Mouse (Mus musculus): Measurements from ENCODE around the gene Slc37a1.

Gene Slc37a1

GRCm38 (mm10) chr17:31355792-31356502, 69.4 kb downstream of the Slc37a1 start:
- no peak for DNase-seq

GRCm38 (mm10) chr17:31360582-31360981, 74.0 kb downstream of the Slc37a1 start:
- no peak for DNase-seq

GRCm38 (mm10) chr17:31365586-31366166, 79.1 kb downstream of the Slc37a1 start:
- no peak for DNase-seq

DNA sequence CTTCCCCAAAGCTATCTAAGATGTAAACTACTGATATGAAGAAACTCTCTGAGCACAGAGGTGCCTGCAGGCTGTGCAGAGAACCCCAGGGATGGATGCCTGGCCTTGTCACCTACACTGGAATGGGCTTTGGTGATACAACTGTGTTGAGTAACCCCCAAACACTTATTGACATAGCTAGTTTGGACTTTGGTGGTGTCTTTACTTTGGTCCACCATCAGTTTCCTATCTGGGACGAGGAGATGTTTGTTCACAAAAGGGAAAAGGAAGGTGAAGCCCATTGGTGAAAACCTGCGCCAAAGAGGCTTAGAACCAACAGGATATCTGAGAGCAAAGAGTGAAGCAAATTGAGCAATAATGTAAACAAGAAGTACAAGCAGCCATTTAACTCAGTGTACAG, 83.6 kb downstream of the Slc37a1 start:
- DNase-seq: no peak

DNA sequence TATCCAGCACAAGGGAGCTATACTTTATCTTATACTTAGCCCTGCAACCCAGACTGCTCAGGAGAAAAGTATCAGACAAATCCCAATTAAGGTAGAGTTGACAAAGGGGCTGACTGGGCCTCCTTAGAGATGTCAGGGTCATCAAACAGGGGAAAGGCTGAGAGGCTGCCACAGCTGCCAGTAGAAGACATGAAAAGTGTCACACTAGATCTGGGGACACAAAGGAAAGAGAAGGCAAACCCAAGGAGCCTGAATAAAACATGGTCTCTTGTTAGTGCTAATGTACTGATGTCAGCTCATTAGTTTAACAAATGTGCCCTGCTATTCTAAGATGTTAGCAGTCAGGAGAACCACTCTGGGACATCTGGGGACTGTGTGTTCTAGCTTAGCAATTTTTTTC, 84.3 kb downstream of the Slc37a1 start:
- DNase-seq: no peak

- DNase-seq: peak in 1 of 2 experiments; percentile 43
Observed at GRCm38 (mm10) chr17:31377961-31378360, 91.4 kb downstream of the Slc37a1 start.

DNA sequence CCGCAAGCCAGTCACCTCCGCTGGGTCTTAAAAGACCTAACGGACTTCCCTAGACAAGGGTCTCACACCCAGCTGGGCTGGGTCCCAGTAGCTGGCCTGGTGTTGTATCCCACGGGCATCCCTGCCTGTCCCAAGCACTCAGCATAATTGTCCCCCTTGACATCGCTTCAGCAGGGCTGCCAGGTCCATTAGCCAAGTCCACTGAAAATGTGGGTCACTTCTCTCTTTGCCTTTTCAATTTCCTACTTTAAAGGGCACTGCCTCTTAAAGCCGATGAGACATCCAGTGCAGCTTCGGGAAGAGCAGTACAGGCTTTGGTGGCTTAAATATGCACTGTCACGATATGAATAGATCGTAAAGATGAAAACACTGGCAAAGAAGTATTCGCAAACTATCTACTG, 91.8 kb downstream of the Slc37a1 start:
- no peak for DNase-seq

DNA sequence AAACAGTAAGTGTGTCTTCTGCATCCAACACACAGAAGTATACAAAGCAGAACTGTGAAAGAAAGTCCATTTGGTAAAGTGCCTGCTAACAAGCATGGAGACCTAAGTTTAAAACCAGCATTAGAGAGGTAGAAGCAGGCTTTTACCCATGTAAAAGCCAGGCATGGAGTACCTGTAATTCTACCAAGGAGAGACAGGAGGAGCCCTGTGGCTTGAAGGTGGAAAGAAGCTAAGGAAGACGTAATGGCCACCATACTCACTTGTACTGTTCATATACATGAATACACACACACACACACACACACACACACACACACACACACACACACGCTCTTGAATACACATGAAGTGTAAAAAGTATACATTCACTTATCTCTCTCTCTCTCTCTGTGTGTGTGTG, 92.5 kb downstream of the Slc37a1 start:
- no peak for DNase-seq

- no peak for DNase-seq
Observed at GRCm38 (mm10) chr17:31379863-31380262, 93.3 kb downstream of the Slc37a1 start.

DNA sequence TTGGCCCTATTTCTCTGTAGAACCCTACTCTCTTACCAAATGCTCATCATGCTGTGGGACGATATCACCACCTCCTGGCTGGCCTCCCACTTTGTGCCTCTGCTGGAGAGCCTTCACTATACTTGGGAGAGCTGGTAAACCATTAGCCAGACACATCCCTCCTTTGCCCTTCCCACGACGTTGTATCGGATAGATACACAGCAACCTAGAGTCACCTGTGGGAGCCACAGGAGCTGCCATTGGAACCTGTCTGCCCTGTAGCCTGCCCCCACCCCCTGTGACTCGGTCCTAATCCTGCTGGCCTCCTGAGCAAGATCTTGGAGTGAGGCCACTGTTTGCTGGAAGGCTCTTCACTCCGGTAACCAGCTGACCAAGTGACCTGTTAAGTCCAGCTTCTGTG, 96.7 kb downstream of the Slc37a1 start:
- no peak for DNase-seq

DNA sequence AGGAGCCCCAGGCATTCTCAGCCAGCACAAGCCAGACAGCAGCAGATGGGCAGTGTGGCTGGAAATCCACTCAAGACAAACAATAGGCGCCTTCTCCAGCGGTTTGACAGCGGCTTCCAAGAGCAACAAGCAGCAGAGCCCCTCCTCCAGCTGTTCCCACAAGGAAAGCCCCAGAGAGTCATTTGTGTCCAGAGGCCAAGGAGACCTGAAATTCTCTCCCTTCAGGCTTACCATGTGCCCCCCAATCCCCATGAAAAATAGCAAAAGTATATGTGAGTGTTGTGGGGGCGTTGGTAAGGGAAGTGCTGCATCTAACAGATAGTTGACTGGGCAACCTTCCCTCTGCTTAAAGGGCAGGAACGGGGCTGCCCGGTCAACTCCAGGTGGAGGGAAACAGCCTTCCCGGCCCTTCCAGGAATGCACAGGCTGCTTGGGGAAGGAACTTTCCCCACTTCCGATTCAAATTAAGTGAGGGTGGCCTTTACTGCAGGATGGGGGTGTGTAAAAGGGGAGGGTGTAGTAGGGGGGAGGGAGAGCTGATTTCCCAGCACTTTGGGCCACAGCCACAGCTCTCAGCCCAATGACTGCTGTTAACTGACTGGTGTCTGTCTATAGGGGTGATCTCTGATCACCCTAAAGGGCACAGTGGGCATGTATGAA, 98.5 kb downstream of the Slc37a1 start:
- DNase-seq: no peak

DNA sequence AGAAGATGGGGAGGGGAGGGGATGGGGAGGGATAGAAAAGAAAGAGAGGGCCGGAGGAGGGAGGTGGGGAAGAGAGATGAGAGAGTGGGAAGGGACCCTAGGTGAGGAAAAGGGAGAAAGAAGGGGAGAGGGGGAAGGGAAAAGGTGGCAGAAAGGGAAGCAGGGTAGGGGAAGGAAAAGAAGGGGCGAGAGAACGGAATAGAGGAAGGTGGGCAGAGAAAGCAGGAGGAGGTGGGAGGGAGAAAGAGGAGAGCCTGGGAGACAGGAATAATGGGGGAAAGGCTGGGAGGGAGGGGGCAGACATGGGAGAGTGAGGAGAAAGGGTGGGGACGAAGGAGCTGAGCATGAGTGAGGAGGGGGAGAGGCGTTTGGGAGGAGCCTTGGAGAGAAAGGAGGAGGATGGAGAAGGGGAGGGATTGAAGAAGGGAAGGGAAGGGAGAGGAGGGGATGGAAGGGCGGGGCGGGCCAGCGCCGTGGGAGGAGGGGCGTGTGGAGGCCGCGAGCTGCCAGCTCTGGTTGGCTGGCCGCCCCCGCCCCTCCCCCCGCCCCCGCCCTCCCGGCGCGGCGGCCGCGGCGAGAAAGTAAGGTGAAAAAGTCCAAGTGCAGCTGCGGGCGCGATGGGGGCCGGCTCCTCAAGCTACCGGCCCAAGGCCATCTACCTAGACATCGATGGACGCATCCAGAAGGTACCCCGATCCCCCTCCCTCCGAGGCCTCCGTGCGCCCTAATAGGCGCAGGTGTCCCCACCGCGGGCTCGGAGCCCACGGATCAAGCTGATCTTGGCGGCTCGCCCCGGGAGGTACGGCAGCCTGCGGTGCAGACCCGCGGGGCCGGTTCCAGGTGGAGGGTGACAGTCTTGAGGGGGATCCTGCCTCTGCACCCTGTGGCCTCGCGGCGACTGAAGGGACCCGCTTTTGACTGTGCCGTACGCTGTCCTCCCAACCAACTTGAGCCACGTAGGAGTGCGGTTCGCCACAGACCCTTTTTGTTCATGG, 99.4 kb downstream of the Slc37a1 start, which contains the start of gene Pde9a:
Pde9a (plus strand) TSS at position 540 of the 995 bp plus-strand sequence.
- DNase-seq: peak; percentile 10 to 25

- no peak for DNase-seq
Observed at GRCm38 (mm10) chr17:31386766-31387275, 100.2 kb downstream of the Slc37a1 start.

- no peak for DNase-seq
Observed at GRCm38 (mm10) chr17:31389432-31390050, 102.9 kb downstream of the Slc37a1 start.

GRCm38 (mm10) chr17:31391462-31391861, 104.9 kb downstream of the Slc37a1 start:
- DNase-seq: no peak

- DNase-seq: no peak
Observed at GRCm38 (mm10) chr17:31392041-31392440, 105.4 kb downstream of the Slc37a1 start.

- no peak for DNase-seq
Observed at GRCm38 (mm10) chr17:31393811-31394210, 107.2 kb downstream of the Slc37a1 start.

GRCm38 (mm10) chr17:31400294-31400693, 113.7 kb downstream of the Slc37a1 start:
- no peak for DNase-seq
